Mouse (Mus musculus): ENCODE data around the gene Vmn1r68.
A peak's percentile ranks its signal among the peaks of the same experiment; 100 is the strongest.

The Vmn1r68 gene

DNA sequence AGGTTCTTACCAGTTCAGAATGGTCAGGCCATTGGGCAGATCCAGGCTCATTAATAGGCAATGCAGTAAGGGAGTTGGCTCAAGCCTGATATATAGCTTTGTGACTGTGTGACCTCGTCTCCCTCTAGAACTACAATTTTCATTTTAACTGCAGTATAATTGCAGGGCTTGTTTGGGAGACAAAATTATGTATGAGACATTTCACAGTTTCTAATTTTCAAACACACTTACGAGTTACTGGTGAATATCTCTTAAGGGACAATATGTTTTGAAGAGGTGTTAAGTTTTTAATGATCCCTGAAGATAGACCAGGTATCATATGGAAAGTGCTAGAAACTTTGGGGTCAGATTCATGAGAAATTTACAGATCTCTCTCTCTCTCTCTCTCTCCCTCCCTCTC lies at the start of gene Vmn1r68:
TSS of gene Vmn1r68 (minus strand) at position 101 of the 400 bp plus-strand sequence.
- no peak for DNase-seq (ENCODE audit: low spot score)

DNA sequence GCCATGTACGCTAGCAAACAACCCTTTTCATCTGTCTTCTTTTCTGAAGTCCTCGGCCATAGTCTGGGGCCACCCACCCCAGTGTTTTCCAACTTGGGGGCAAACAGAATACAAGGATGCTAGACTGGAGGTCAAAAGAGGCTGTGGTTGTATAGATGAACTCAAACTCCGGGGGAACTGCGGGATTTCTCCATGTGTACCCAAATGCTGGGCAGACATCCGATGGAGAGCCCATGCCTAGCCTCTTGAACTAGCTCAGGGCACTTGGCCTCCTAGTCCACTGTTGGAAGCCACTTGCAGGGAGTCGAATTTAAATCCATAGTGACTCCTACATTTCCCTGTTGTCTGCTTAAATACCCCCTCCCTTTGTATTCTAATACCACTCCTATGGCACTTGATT lies 62.7 kb downstream of the Vmn1r68 start:
- DNase-seq (ENCODE audit: low spot score): no peak

GRCm38 (mm10) chr7:10494786-10495521 lies 63.3 kb downstream of the Vmn1r68 start, which contains the start of gene Zik1:
Gene Zik1 (minus strand): TSS chr7:10495394.
- peak; percentile 66 for DNase-seq (ENCODE audit: low spot score)

DNA sequence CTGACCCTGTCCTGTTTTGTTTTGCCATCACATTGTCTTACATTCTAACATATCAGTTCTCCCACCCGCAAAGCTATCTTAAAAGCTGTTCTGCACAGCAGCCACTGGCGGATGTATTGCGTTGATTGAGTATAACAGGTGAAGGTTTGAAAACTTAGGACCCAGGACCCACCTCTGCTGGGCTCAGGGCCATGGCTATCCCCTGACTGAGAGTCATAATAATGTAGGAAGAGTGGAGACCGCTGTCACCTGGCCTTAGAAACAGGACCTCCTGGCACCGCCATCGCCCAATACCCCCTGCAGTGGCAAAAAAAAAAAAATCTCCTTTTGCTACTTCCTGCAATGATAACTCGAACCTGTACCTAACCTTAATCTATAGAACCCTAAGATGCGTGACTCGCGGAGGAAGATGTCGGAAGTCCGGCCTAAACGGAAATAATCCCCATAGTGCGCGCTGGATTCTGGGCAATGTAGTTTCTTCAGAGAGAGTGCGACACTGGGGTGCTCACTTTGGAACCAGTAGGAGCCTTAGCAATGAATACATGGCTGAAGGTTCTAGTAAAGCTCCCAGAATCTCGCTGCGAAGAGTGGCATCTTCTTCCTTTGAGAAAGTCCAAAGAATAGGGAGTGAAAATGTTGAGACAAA lies 77.6 kb downstream of the Vmn1r68 start:
- no peak for DNase-seq (ENCODE audit: low spot score)

DNA sequence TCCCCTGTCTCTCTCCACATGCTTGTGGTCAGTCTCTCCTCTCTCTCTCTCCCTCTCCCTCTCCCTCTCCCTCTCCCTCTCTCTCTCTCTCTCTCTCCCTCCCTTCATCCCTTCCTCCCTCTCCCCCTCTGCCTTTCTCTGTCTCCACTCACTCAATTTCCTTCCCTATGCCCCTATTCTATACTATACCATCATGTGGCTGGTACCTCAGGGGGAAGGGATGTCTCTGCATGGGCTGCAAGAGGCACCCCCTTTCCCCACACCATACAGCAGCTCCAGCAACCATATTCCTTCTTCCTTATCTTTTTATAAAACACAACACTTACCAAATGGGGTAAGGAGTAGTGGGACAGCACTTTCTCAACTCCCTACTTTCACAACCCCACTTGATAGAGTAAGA lies 78.5 kb downstream of the Vmn1r68 start:
- DNase-seq (ENCODE audit: low spot score): no peak

GRCm38 (mm10) chr7:10458166-10458565 lies 100.1 kb downstream of the Vmn1r68 start:
- DNase-seq (ENCODE audit: low spot score): no peak
